18 mouse cellular contexts compared by ENCODE assay signal in genomic region chr11:86951672-86952071, GRCm38 (mm10). TPM values are rescaled to one million over a fixed set of nuclear protein-coding genes. Genes with fewer than 3 reads are reported as not detected.
DNase-seq lines count a peak whose midpoint lies in the region; ATAC-seq lines count a peak whose summit lies in the region.
"Had no signal": no experiment of that assay in that cellular context is flagged by ENCODE, and none has a peak within 500 bp of the region (broad histone marks: within the 10 kb centered on the region; RNA-seq: fewer than 3 reads in every experiment).

No protein-coding gene starts in this region.

- H3K4me1 ChIP-seq in heart, embryonic 12.5 days (replicated peaks) = peaks cover 65% of the 10 kb centered on the region
- H3K4me1 ChIP-seq in kidney, embryonic 16.5 days (ENCODE audit: insufficient read depth, low read length) = peaks cover 42% of the 10 kb centered on the region
- peaks cover 5% of the 10 kb centered on the region for H3K4me1 ChIP-seq in hindbrain, embryonic 14.5 days (replicated peaks; ENCODE audit: control insufficient read depth, insufficient read depth, low read length)

- intact Hi-C loops in heart, postnatal 25 days (cut with DNase I) = no loop called here

- H3K9me3 ChIP-seq in heart, embryonic 12.5 days (replicated peaks) = no peaks in the 10 kb centered on the region
- no peaks in the 10 kb centered on the region for H3K9me3 ChIP-seq in kidney, embryonic 16.5 days (ENCODE audit: low read length)
- no peaks in the 10 kb centered on the region for H3K9me3 ChIP-seq in hindbrain, embryonic 14.5 days (ENCODE audit: control insufficient read depth, low read length)
- H3K9me3 ChIP-seq: embryonic facial prominence, embryonic 12.5 days; liver, embryonic 15.5 days; midbrain, embryonic 13.5 days; neural tube, embryonic 12.5 days had no signal

- H3K27me3 ChIP-seq in heart, embryonic 12.5 days (replicated peaks) = no peaks in the 10 kb centered on the region
- H3K27me3 ChIP-seq in kidney, embryonic 16.5 days (ENCODE audit: insufficient read depth, low read length) = no peaks in the 10 kb centered on the region
- no peaks in the 10 kb centered on the region for H3K27me3 ChIP-seq in hindbrain, embryonic 14.5 days (ENCODE audit: control insufficient read depth, insufficient read depth, low read length)
- H3K27me3 ChIP-seq: embryonic facial prominence, embryonic 12.5 days; liver, embryonic 15.5 days; midbrain, embryonic 13.5 days; neural tube, embryonic 12.5 days had no signal

- H3K4me3 ChIP-seq in heart, embryonic 12.5 days = no peak overlapping the region
- no peak overlapping the region for H3K4me3 ChIP-seq in kidney, embryonic 16.5 days (ENCODE audit: low read length)
- H3K4me3 ChIP-seq in hindbrain, embryonic 14.5 days (replicated peaks; ENCODE audit: low read length) = no peak overlapping the region
- H3K4me3 ChIP-seq: embryonic facial prominence, embryonic 12.5 days; liver, embryonic 15.5 days; midbrain, embryonic 13.5 days; neural tube, embryonic 12.5 days had no signal

- 72% methylated on average over 8 of the region's 8 CpGs for WGBS in heart, embryonic 12.5 days
- WGBS in kidney, embryonic 16.5 days = 70% methylated on average over 8 of the region's 8 CpGs
- 76% methylated on average over 8 of the region's 8 CpGs for WGBS in hindbrain, embryonic 14.5 days

- no peak for DNase-seq in heart, postnatal 25 days (ENCODE audit: low spot score)
- no peak for DNase-seq in kidney, adult 9 months
- DNase-seq in lung, postnatal 10 days = peak; percentile 21
- no peak for DNase-seq in lung, postnatal 14 days
- no peak for DNase-seq in hindbrain, embryonic 14.5 days (ENCODE audit: low spot score)
- DNase-seq: cerebellum, adult 2 months; gastrocnemius, postnatal 25 days; kidney, adult 2 months; kidney, postnatal 36 days; layer of hippocampus, adult 9-11 months; right cerebral cortex, postnatal 4 days had no signal

- peaks cover 33% of the 10 kb centered on the region for H3K36me3 ChIP-seq in heart, embryonic 12.5 days
- H3K36me3 ChIP-seq in kidney, embryonic 16.5 days (ENCODE audit: insufficient read depth, low read length) = peaks cover 14% of the 10 kb centered on the region; the same call in 1 of the 2 replicates
- no peaks in the 10 kb centered on the region for H3K36me3 ChIP-seq in hindbrain, embryonic 14.5 days (replicated peaks; ENCODE audit: control insufficient read depth, insufficient read depth)
- H3K36me3 ChIP-seq: liver, embryonic 15.5 days; neural tube, embryonic 12.5 days had no signal

- no peak overlapping the region for H3K9ac ChIP-seq in heart, embryonic 12.5 days
- H3K9ac ChIP-seq in kidney, embryonic 16.5 days (replicated peaks; ENCODE audit: low read length) = no peak overlapping the region
- H3K9ac ChIP-seq in hindbrain, embryonic 14.5 days = no peak overlapping the region
- H3K9ac ChIP-seq: embryonic facial prominence, embryonic 12.5 days; liver, embryonic 15.5 days; midbrain, embryonic 13.5 days; neural tube, embryonic 12.5 days had no signal

- ATAC-seq in heart, embryonic 12.5 days (ENCODE audit: insufficient number of reproducible peaks, low FRiP score) = no peak
- no peak for ATAC-seq in kidney, embryonic 16.5 days (ENCODE audit: low FRiP score, low TSS enrichment)
- ATAC-seq in hindbrain, embryonic 14.5 days (ENCODE audit: low FRiP score) = no peak
- ATAC-seq: forebrain, embryonic 14.5 days; midbrain, embryonic 13.5 days had no signal

- H3K4me2 ChIP-seq in heart, embryonic 12.5 days = no peak overlapping the region
- no peak overlapping the region for H3K4me2 ChIP-seq in kidney, embryonic 16.5 days (replicated peaks; ENCODE audit: low read depth, low read length)
- no peak overlapping the region for H3K4me2 ChIP-seq in hindbrain, embryonic 14.5 days (replicated peaks)
- H3K4me2 ChIP-seq: embryonic facial prominence, embryonic 12.5 days; liver, embryonic 15.5 days; midbrain, embryonic 13.5 days; neural tube, embryonic 12.5 days had no signal

- peak overlapping the region; percentile 29; the same call in 1 of the 2 replicates for H3K27ac ChIP-seq in heart, embryonic 12.5 days (ENCODE audit: poor library complexity, severe bottlenecking)
- H3K27ac ChIP-seq in kidney, embryonic 16.5 days (ENCODE audit: low read length) = peak overlapping the region; percentile 25; the same call in 1 of the 2 replicates
- H3K27ac ChIP-seq in hindbrain, embryonic 14.5 days = no peak overlapping the region
- H3K27ac ChIP-seq: embryonic facial prominence, embryonic 12.5 days; liver, embryonic 15.5 days; midbrain, embryonic 13.5 days; neural tube, embryonic 12.5 days had no signal

RNA-seq across cellular contexts. Expression of gene Ypel2, which starts 41.8 kb away (rescaled TPM):
- 24.0 and 25.8 TPM in 2 replicates for polyA plus RNA-seq in heart, embryonic 12.5 days (2016; fragmentation: Nextera tagmentation; extraction: Ambion mirVana)
- 10 to 100 TPM; 16.2 to 35.4 TPM for total RNA-seq in heart, postnatal 25 days (2021)
- polyA plus RNA-seq in kidney, embryonic 16.5 days (2015; fragmentation: Nextera tagmentation; extraction: Ambion mirVana) = 11.6 and 13.2 TPM in 2 replicates
- polyA plus RNA-seq in hindbrain, embryonic 14.5 days (2014; fragmentation: Nextera tagmentation; extraction: Ambion mirVana) = 3.2 and 3.9 TPM in 2 replicates
